Mouse (Mus musculus): ENCODE data around the gene Usp50.

Gene Usp50

DNA sequence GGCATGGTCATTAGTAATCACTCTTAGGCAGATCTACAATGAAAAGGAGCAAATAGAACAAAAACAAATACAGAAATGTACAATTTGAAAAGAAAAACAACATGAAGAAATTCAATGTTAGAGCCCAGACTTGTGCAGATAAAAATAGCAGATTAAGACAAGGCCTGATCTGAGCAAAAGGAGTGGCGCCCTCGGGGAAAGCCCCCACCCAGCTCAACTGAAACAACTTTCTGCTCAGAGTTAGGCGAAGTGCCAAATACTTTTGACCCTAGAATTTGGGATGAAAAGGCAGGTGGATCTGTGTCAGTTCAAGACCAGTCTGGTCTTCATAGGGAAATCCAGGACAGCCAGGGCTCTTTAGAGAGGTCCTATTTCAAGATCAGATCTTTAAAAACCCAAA is 117.3 kb downstream of the Usp50 start:
- DNase-seq (ENCODE audit: extremely low spot score), result no peak

DNA sequence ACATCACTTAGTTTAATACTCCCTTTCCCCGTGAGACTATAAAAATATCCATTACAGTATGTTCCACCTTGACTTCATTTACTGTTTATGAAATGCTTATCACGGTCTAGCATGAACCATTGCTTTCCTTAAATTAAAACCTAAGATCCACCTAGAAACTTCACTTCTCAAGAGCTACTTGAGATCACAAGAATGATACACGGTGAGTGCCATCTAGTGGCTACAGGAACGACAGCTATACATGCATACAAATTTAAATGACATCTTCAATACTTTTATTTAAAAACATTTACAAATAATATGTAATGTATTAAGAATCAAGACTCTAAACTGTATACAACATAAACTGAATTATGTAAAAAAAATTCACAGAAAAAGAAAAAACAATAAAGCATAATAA is 119.8 kb downstream of the Usp50 start:
- no peak for DNase-seq (ENCODE audit: extremely low spot score)

All from embryo, embryonic 9.5 days (tissue).